In genomic region chr8:83972150-83973120, GRCm38 (mm10) we compare ENCODE assay signal across 8 mouse cellular contexts. TPM values are rescaled to one million over a fixed set of nuclear protein-coding genes. Genes with fewer than 3 reads are reported as not detected.
A peak's percentile ranks its signal among the peaks of the same experiment; 100 is the strongest.
DNase-seq lines count a peak whose midpoint lies in the region; ATAC-seq and TF ChIP-seq lines count a peak whose summit lies in the region.

Gene Prkaca (plus strand): TSS chr8:83972993.

- no peaks in the 10 kb centered on the region for H3K9me3 ChIP-seq in embryonic facial prominence, embryonic 13.5 days
- no peaks in the 10 kb centered on the region for H3K9me3 ChIP-seq in limb, embryonic 12.5 days
- H3K9me3 ChIP-seq in midbrain, embryonic 15.5 days, result no peaks in the 10 kb centered on the region

- H3K36me3 ChIP-seq in embryonic facial prominence, embryonic 13.5 days, result peaks cover 24% of the 10 kb centered on the region
- H3K36me3 ChIP-seq in kidney, adult 2 months (ENCODE audit: control insufficient read depth, insufficient read depth, low read length), result no peaks in the 10 kb centered on the region
- H3K36me3 ChIP-seq in limb, embryonic 12.5 days, result peaks cover 26% of the 10 kb centered on the region
- no peaks in the 10 kb centered on the region for H3K36me3 ChIP-seq in midbrain, embryonic 15.5 days (replicated peaks)
- H3K36me3 ChIP-seq in spleen, adult 2 months (ENCODE audit: control insufficient read depth, insufficient read depth, low read length), result no peaks in the 10 kb centered on the region

- ATAC-seq in embryonic facial prominence, embryonic 13.5 days (ENCODE audit: insufficient number of reproducible peaks, insufficient read depth, low FRiP score, low TSS enrichment, low read depth), result peak; percentile 99
- ATAC-seq in limb, embryonic 12.5 days (ENCODE audit: insufficient number of reproducible peaks, insufficient read depth, low FRiP score, low TSS enrichment, low read depth), result peak; percentile 100
- ATAC-seq in midbrain, embryonic 15.5 days (replicated peaks), result peak; percentile 100

- TF ChIP-seq POLR2A in kidney, adult 2 months (IDR thresholded peaks at IDR 0.05; ENCODE audit: low read depth, low read length), result peak; percentile 20
- TF ChIP-seq POLR2A in spleen, adult 2 months (IDR thresholded peaks at IDR 0.05; ENCODE audit: low read depth, low read length), result peak; percentile 12; the same call in 1 of the 2 replicates

- under 1% methylated on average over 80 of the region's 94 CpGs for WGBS in embryonic facial prominence, embryonic 13.5 days
- WGBS in kidney, adult 2 months, result under 1% methylated on average over 87 of the region's 94 CpGs
- under 1% methylated on average over 77 of the region's 94 CpGs for WGBS in limb, embryonic 12.5 days
- under 1% methylated on average over 75 of the region's 94 CpGs for WGBS in midbrain, embryonic 15.5 days
- under 1% methylated on average over 91 of the region's 94 CpGs for WGBS in spleen, adult 2 months

- H3K27ac ChIP-seq in embryonic facial prominence, embryonic 13.5 days, result peak within 1 kb of the TSS; percentile 74
- peak within 1 kb of the TSS; percentile 73 for H3K27ac ChIP-seq in kidney, adult 2 months (ENCODE audit: insufficient read depth, low read depth, low read length)
- H3K27ac ChIP-seq in limb, embryonic 12.5 days, result peak within 1 kb of the TSS; percentile 70
- H3K27ac ChIP-seq in midbrain, embryonic 15.5 days, result peak within 1 kb of the TSS; percentile 89
- peak within 1 kb of the TSS; percentile 35 for H3K27ac ChIP-seq in spleen, adult 2 months (ENCODE audit: insufficient read depth, low read length)

- peak within 1 kb of the TSS; percentile 93 for H3K9ac ChIP-seq in embryonic facial prominence, embryonic 13.5 days
- H3K9ac ChIP-seq in limb, embryonic 12.5 days (replicated peaks), result peak within 1 kb of the TSS; percentile 92
- H3K9ac ChIP-seq in midbrain, embryonic 15.5 days, result peak within 1 kb of the TSS; percentile 98

- peak within 1 kb of the TSS; percentile 96 for H3K4me2 ChIP-seq in embryonic facial prominence, embryonic 13.5 days
- H3K4me2 ChIP-seq in limb, embryonic 12.5 days, result peak within 1 kb of the TSS; percentile 99
- H3K4me2 ChIP-seq in midbrain, embryonic 15.5 days, result peak within 1 kb of the TSS; percentile 95

- H3K4me3 ChIP-seq in embryonic facial prominence, embryonic 13.5 days, result peak within 1 kb of the TSS; percentile 90
- peak within 1 kb of the TSS; percentile 79 for H3K4me3 ChIP-seq in kidney, adult 2 months (ENCODE audit: insufficient read depth, low read depth, low read length)
- H3K4me3 ChIP-seq in limb, embryonic 12.5 days (replicated peaks), result peak within 1 kb of the TSS; percentile 98
- peak within 1 kb of the TSS; percentile 96 for H3K4me3 ChIP-seq in midbrain, embryonic 15.5 days
- H3K4me3 ChIP-seq in spleen, adult 2 months (ENCODE audit: extremely low read depth, insufficient read depth, insufficient read length), result peak within 1 kb of the TSS; percentile 83

- no peak for TF ChIP-seq CTCF in kidney, adult 2 months (conservative IDR thresholded peaks at IDR 0.05; ENCODE audit: insufficient read depth, insufficient read length, low read depth, low read length)
- TF ChIP-seq CTCF in spleen, adult 2 months (IDR thresholded peaks at IDR 0.05; ENCODE audit: extremely low read depth, insufficient read depth, insufficient read length, insufficient replicate concordance), result no peak

- H3K4me1 ChIP-seq in embryonic facial prominence, embryonic 13.5 days, result peaks cover 32% of the 10 kb centered on the region
- peaks cover 18% of the 10 kb centered on the region for H3K4me1 ChIP-seq in kidney, adult 2 months (ENCODE audit: control insufficient read depth, insufficient read depth, low read length)
- H3K4me1 ChIP-seq in limb, embryonic 12.5 days (replicated peaks), result peaks cover 28% of the 10 kb centered on the region
- H3K4me1 ChIP-seq in midbrain, embryonic 15.5 days, result peaks cover 33% of the 10 kb centered on the region
- peaks cover 14% of the 10 kb centered on the region; the same call in 1 of the 2 replicates for H3K4me1 ChIP-seq in spleen, adult 2 months (ENCODE audit: control insufficient read depth, insufficient read depth, insufficient read length)

- peak; percentile 98 for DNase-seq in 3134 (ENCODE audit: extremely low read depth, insufficient read length, low spot score)
- DNase-seq in adrenal gland, postnatal 36 days, result peak; percentile 99
- DNase-seq in heart, adult 18-20 months, result peak; percentile 96 to 100
- DNase-seq in kidney, adult 2 months, result peak; percentile 100
- peak; percentile 94 to 98 for DNase-seq in spleen, adult 2 months (ENCODE audit: low read depth in 1 of 2, low spot score in 2 of 2)

- H3K27me3 ChIP-seq in embryonic facial prominence, embryonic 13.5 days, result no peaks in the 10 kb centered on the region
- no peaks in the 10 kb centered on the region for H3K27me3 ChIP-seq in kidney, adult 2 months (replicated peaks; ENCODE audit: control insufficient read depth, insufficient read depth, low read length)
- no peaks in the 10 kb centered on the region for H3K27me3 ChIP-seq in limb, embryonic 12.5 days
- H3K27me3 ChIP-seq in midbrain, embryonic 15.5 days (replicated peaks), result no peaks in the 10 kb centered on the region
- H3K27me3 ChIP-seq in spleen, adult 2 months (ENCODE audit: control insufficient read depth, insufficient read depth, low read length), result no peaks in the 10 kb centered on the region

RNA-seq across cellular contexts. Expression of gene Prkaca, which starts in this region (rescaled TPM):
- 100 to 1,000 TPM; 234 to 305 TPM for total RNA-seq in adrenal gland, postnatal 36 days (2021)
- 148 and 159 TPM in 2 replicates for polyA plus RNA-seq in embryonic facial prominence, embryonic 13.5 days (2015; fragmentation: Nextera tagmentation; extraction: Ambion mirVana)
- total RNA-seq in heart, adult 18-20 months (2021), result 100 to 1,000 TPM; 327 to 347 TPM
- 88.3 and 95.6 TPM in 2 replicates for polyA plus RNA-seq in kidney, adult 2 months (2012; rRNA removed)
- 186 and 196 TPM in 2 replicates for polyA plus RNA-seq in limb, embryonic 12.5 days (2016; fragmentation: Nextera tagmentation; extraction: Ambion mirVana)
- polyA plus RNA-seq in midbrain, embryonic 15.5 days (2015; fragmentation: Nextera tagmentation; extraction: Ambion mirVana), result 228 and 238 TPM in 2 replicates
- 26.7 and 31.5 TPM in 2 replicates for polyA plus RNA-seq in spleen, adult 2 months (2012; rRNA removed)

Comparison
In these comparisons a context has a peak if more than half of its experiments do, and no peak if none do; other contexts are left out.
1. Peak in every context shown above with its lines: DNase-seq, ATAC-seq, H3K4me3 ChIP-seq and H3K27ac ChIP-seq.
2. H3K27ac ChIP-seq: peak in every context shown above with its lines; median percentile 89 in midbrain, embryonic 15.5 days; 74 in embryonic facial prominence, embryonic 13.5 days; 73 in kidney, adult 2 months; 70 in limb, embryonic 12.5 days; 35 in spleen, adult 2 months.